Mouse (Mus musculus) kidney, adult 11 months (tissue): ENCODE results near the gene Trim12a.
"Not testable (repeated sequence)": the region's sequence is repeated elsewhere in the genome, so short reads cannot be mapped to it uniquely, and the experiment has no call there.

Experiments used
- DNase-seq: peaks from one replicate; pipeline ENCODE4 v3.0.0; 2022

Gene Trim12a

GRCm38 (mm10) chr7:104315369-104316080 lies at the start of gene Trim12a:
Gene Trim12a, minus strand, starts transcription at chr7:104315466.
- not testable (repeated sequence) for DNase-seq

GRCm38 (mm10) chr7:104353600-104353967 lies 38.3 kb upstream of the Trim12a start:
- DNase-seq = no peak

GRCm38 (mm10) chr7:104352717-104353599 lies 37.7 kb upstream of the Trim12a start, which contains the start of gene Trim12c:
Gene Trim12c, minus strand, starts transcription at chr7:104353362.
- peak; percentile 88 for DNase-seq

- DNase-seq = not testable (repeated sequence)
Observed at GRCm38 (mm10) chr7:104348043-104348442, 32.8 kb upstream of the Trim12a start.

- DNase-seq = not testable (repeated sequence)
Observed at GRCm38 (mm10) chr7:104340744-104341143, 25.5 kb upstream of the Trim12a start.

GRCm38 (mm10) chr7:104335547-104335946 lies 20.3 kb upstream of the Trim12a start:
- DNase-seq = not testable (repeated sequence)

GRCm38 (mm10) chr7:104329171-104329570 lies 13.9 kb upstream of the Trim12a start, which contains the start of gene Trim34b:
Gene Trim34b, plus strand, starts transcription at chr7:104329471.
- DNase-seq = not testable (repeated sequence)

GRCm38 (mm10) chr7:104322028-104322427 lies 6.8 kb upstream of the Trim12a start:
- DNase-seq = no peak

GRCm38 (mm10) chr7:104314796-104315353 lies 391 bp downstream of the Trim12a start:
- DNase-seq = no peak

- no peak for DNase-seq
Observed at GRCm38 (mm10) chr7:104291638-104292400, 23.4 kb downstream of the Trim12a start.

- no peak for DNase-seq
Observed at GRCm38 (mm10) chr7:104290641-104291040, 24.6 kb downstream of the Trim12a start.

- not testable (repeated sequence) for DNase-seq
Observed at GRCm38 (mm10) chr7:104287576-104288443, 27.5 kb downstream of the Trim12a start, which contains the start of gene Trim5. Gene Trim5, minus strand, starts transcription at chr7:104288094.

GRCm38 (mm10) chr7:104279361-104279760 lies 35.9 kb downstream of the Trim12a start:
- DNase-seq = not testable (repeated sequence)

- not testable (repeated sequence) for DNase-seq
Observed at GRCm38 (mm10) chr7:104265335-104265734, 49.9 kb downstream of the Trim12a start.

GRCm38 (mm10) chr7:104260380-104260779 lies 54.9 kb downstream of the Trim12a start:
- not testable (repeated sequence) for DNase-seq
